Mouse (Mus musculus): ENCODE data around the gene Ptprr. TPM values are rescaled to one million over a fixed set of nuclear protein-coding genes. Genes with fewer than 3 reads are reported as not detected.

Gene Ptprr
- polyA plus RNA-seq, 1 experiment, result 0.35 TPM

DNA sequence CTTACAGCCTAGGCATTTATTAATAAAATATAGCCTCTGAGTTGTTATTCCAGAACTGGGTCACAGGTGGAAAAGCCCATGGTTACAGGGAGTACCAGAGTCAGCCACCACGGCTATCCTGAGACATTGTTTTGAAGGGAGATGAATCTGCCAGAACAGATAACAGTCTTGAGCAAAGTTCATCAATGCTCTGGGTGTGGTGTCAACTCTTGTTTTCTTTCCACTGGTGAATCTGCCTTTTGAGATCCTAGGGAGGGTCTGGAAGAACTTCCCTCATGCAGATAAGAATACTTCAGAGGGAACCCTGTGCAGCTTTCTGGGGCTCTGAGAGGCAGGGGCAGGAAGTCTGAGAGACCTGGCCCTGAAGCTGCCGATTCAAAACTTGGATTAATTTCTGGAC, 227.6 kb downstream of the Ptprr start:
- WGBS, result 90% methylated on average over 2 of the region's 2 CpGs
- no peaks in the 10 kb centered on the region for H3K36me3 ChIP-seq (ENCODE audit: control insufficient read depth, insufficient read depth, low read length)
- TF ChIP-seq POLR2A (IDR thresholded peaks at IDR 0.05; ENCODE audit: control insufficient read depth, extremely low read depth, insufficient read depth, low read length, poor library complexity) (no peak), CTCF (IDR thresholded peaks at IDR 0.05; ENCODE audit: borderline replicate concordance, control insufficient read depth, extremely low read depth, insufficient read depth, low read length, poor library complexity) (no peak)
- no peak for DNase-seq
- H3K4me3 ChIP-seq (ENCODE audit: control insufficient read depth, insufficient read depth, low read length), result no peak overlapping the region
- no peaks in the 10 kb centered on the region for H3K4me1 ChIP-seq (replicated peaks; ENCODE audit: control insufficient read depth, insufficient read depth, low read length)
- H3K27me3 ChIP-seq (ENCODE audit: control insufficient read depth, insufficient read depth, low read length), result no peaks in the 10 kb centered on the region
- no peak overlapping the region for H3K27ac ChIP-seq (ENCODE audit: control insufficient read depth, insufficient read depth, low read length)

DNA sequence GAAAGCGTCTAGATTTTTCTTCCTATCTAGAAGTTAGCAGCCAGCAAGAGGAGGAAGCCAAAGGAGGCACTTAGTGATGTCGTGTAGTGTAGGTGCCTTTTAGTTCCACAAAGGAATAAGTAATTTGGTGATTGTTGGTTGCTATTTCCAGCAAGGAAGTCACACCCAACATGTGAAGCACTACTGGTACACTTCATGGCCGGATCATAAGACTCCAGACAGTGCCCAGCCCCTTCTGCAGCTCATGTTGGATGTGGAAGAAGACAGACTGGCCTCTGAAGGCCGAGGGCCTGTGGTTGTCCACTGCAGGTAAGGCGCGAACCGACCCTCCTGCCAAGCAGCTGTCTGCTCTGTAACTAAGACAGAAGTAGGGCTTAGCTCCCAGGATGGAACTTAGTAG, 234.7 kb downstream of the Ptprr start:
- Histone ChIP-seq H3K27me3 (ENCODE audit: control insufficient read depth, insufficient read depth, low read length) (no peaks in the 10 kb centered on the region), H3K36me3 (ENCODE audit: control insufficient read depth, insufficient read depth, low read length) (no peaks in the 10 kb centered on the region), H3K27ac (ENCODE audit: control insufficient read depth, insufficient read depth, low read length) (no peak overlapping the region), H3K4me1 (replicated peaks; ENCODE audit: control insufficient read depth, insufficient read depth, low read length) (no peaks in the 10 kb centered on the region), H3K4me3 (ENCODE audit: control insufficient read depth, insufficient read depth, low read length) (no peak overlapping the region)
- TF ChIP-seq CTCF (IDR thresholded peaks at IDR 0.05; ENCODE audit: borderline replicate concordance, control insufficient read depth, extremely low read depth, insufficient read depth, low read length, poor library complexity), result no peak
- no peak for DNase-seq
- 86% methylated on average over 7 of the region's 7 CpGs for WGBS

DNA sequence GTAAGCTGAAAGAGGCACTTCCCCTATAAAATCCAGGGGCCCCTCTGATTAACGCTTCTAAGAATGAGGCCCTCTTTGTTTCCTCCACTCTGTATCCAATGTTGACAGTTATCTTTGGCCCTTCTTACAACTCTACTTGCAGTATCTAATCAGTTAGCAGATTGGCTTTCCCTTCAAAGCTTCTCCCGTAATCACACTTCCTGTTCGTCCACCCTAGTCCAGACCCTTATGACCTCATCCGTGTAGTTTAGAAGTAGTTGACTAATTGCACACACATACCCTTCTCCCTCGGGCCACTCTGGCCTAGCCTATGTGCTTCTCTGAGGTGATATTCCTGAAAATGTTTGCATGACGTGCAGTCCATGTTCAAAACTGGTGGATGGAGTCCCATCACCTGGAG, 236.0 kb downstream of the Ptprr start:
- TF ChIP-seq CTCF (IDR thresholded peaks at IDR 0.05; ENCODE audit: borderline replicate concordance, control insufficient read depth, extremely low read depth, insufficient read depth, low read length, poor library complexity) (no peak), POLR2A (IDR thresholded peaks at IDR 0.05; ENCODE audit: control insufficient read depth, extremely low read depth, insufficient read depth, low read length, poor library complexity) (no peak)
- H3K4me1 ChIP-seq (replicated peaks; ENCODE audit: control insufficient read depth, insufficient read depth, low read length), result no peaks in the 10 kb centered on the region
- H3K4me3 ChIP-seq (ENCODE audit: control insufficient read depth, insufficient read depth, low read length), result no peak overlapping the region
- no peaks in the 10 kb centered on the region for H3K27me3 ChIP-seq (ENCODE audit: control insufficient read depth, insufficient read depth, low read length)
- H3K27ac ChIP-seq (ENCODE audit: control insufficient read depth, insufficient read depth, low read length), result no peak overlapping the region
- no peaks in the 10 kb centered on the region for H3K36me3 ChIP-seq (ENCODE audit: control insufficient read depth, insufficient read depth, low read length)
- no peak for DNase-seq
- WGBS, result 89% methylated on average over 6 of the region's 6 CpGs

DNA sequence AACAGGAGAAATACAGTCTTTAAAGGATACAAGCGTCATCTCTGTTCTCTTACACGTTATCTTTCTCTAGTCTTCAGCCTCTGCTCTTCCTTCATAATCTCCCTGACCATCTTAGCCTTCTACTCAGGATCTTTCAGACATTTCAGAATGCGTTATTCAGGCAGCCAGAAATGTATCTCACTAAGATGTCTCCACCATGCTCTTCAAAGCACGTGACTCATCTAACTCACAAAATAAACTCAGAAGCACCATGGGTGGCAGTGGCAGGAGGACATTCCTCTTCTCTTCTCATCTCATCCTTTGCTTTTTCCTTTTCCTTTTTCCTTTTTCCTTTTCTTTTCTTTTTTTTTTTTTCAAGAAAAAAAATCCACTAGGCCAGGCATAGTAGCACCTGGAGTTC, 241.3 kb downstream of the Ptprr start:
- H3K27me3 ChIP-seq (ENCODE audit: control insufficient read depth, insufficient read depth, low read length), result no peaks in the 10 kb centered on the region
- no peaks in the 10 kb centered on the region for H3K4me1 ChIP-seq (replicated peaks; ENCODE audit: control insufficient read depth, insufficient read depth, low read length)
- TF ChIP-seq CTCF (IDR thresholded peaks at IDR 0.05; ENCODE audit: borderline replicate concordance, control insufficient read depth, extremely low read depth, insufficient read depth, low read length, poor library complexity) (no peak), POLR2A (IDR thresholded peaks at IDR 0.05; ENCODE audit: control insufficient read depth, extremely low read depth, insufficient read depth, low read length, poor library complexity) (no peak)
- no peak overlapping the region for H3K4me3 ChIP-seq (ENCODE audit: control insufficient read depth, insufficient read depth, low read length)
- WGBS, result 93% methylated on average over 4 of the region's 4 CpGs
- H3K27ac ChIP-seq (ENCODE audit: control insufficient read depth, insufficient read depth, low read length), result no peak overlapping the region
- DNase-seq, result no peak
- no peaks in the 10 kb centered on the region for H3K36me3 ChIP-seq (ENCODE audit: control insufficient read depth, insufficient read depth, low read length)

DNA sequence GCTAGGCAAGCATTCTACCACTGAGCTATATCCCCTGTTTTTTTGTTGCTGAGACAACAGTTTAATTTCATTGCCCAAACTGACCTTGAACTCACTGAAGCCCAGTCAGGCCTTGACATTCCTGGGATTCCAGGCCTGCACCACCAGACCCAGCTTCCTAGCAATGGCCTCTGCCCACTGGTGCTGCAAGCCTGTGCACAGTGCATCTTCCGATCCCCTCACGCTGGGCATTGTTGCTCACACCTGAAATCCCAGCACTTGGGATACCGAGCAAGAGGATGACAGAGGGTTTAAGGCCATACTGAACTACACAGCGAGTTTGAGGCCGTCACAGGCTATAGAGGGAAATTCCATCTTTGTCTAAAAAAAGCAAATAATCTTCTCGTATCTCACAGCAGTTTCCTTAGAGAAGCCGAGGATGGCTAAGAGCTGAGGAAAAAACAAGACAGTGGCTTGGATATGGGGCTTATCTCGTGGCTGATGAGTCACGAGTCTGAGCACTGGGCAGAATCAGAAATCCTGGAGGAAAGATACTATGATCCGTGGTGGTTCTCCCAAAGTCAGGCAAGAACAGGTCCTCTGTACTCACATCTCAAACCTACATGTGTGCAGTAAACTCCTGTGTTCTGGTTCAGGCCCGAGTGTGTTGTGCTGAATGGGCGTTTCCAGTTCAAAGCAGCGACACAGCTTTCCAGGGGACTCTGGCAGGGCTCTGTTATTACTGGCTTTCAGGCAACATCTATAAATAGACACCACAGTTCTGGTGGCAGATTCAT, 242.8 kb downstream of the Ptprr start:
- H3K36me3 ChIP-seq (ENCODE audit: control insufficient read depth, insufficient read depth, low read length), result no peaks in the 10 kb centered on the region
- 57% methylated on average over 13 of the region's 13 CpGs for WGBS
- H3K4me1 ChIP-seq (replicated peaks; ENCODE audit: control insufficient read depth, insufficient read depth, low read length), result no peaks in the 10 kb centered on the region
- no peak overlapping the region for H3K27ac ChIP-seq (ENCODE audit: control insufficient read depth, insufficient read depth, low read length)
- H3K4me3 ChIP-seq (ENCODE audit: control insufficient read depth, insufficient read depth, low read length), result no peak overlapping the region
- DNase-seq, result no peak
- H3K27me3 ChIP-seq (ENCODE audit: control insufficient read depth, insufficient read depth, low read length), result no peaks in the 10 kb centered on the region
- no peak for TF ChIP-seq POLR2A (IDR thresholded peaks at IDR 0.05; ENCODE audit: control insufficient read depth, extremely low read depth, insufficient read depth, low read length, poor library complexity)

DNA sequence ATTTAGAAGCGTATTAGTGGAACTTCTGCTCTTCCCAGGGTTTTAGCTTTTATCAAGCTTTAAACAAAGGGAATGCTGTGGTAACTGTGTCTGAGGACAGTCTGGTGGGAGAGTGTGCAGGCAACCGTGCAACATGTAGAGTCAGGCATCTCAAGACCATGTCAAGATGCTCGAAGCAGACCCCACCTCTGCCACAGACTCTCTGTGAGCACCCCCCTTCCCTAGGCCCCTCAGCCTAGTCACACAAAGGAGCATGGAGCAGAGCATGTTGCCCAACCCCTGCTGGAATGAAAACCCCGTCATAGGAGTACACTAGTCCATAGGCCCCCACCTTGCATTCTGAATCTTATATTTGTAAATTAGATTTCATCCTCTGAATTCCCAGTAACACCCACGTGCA, 243.5 kb downstream of the Ptprr start:
- DNase-seq, result no peak
- Histone ChIP-seq H3K27me3 (ENCODE audit: control insufficient read depth, insufficient read depth, low read length) (no peaks in the 10 kb centered on the region), H3K36me3 (ENCODE audit: control insufficient read depth, insufficient read depth, low read length) (no peaks in the 10 kb centered on the region), H3K4me3 (ENCODE audit: control insufficient read depth, insufficient read depth, low read length) (no peak overlapping the region), H3K4me1 (replicated peaks; ENCODE audit: control insufficient read depth, insufficient read depth, low read length) (no peaks in the 10 kb centered on the region), H3K27ac (ENCODE audit: control insufficient read depth, insufficient read depth, low read length) (no peak overlapping the region)
- TF ChIP-seq POLR2A (IDR thresholded peaks at IDR 0.05; ENCODE audit: control insufficient read depth, extremely low read depth, insufficient read depth, low read length, poor library complexity), result no peak
- no peak for TF ChIP-seq CTCF (IDR thresholded peaks at IDR 0.05; ENCODE audit: borderline replicate concordance, control insufficient read depth, extremely low read depth, insufficient read depth, low read length, poor library complexity)
- WGBS, result 75% methylated on average over 5 of the region's 5 CpGs

DNA sequence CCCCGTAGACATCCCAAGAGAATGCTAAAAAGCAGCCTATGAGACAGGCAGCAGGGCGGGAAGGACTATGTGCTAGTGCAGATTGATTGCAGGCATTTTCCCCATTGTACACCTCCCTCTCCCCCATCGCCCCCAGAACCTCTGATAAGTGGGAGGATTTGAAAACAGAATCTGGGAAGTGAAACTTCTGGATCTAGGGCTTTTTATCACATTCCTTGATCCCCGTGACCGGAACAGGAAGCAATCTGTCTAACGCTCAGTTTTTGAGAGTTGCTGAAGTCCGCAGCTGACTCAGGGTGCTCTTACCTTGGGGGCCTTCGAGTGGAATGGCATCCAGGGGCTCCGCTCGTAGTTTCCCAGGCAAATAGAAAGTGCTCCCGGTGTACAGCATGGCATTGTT, 246.5 kb downstream of the Ptprr start:
- H3K27ac ChIP-seq (ENCODE audit: control insufficient read depth, insufficient read depth, low read length), result no peak overlapping the region
- 87% methylated on average over 11 of the region's 11 CpGs for WGBS
- H3K36me3 ChIP-seq (ENCODE audit: control insufficient read depth, insufficient read depth, low read length), result no peaks in the 10 kb centered on the region
- DNase-seq, result no peak
- TF ChIP-seq CTCF (IDR thresholded peaks at IDR 0.05; ENCODE audit: borderline replicate concordance, control insufficient read depth, extremely low read depth, insufficient read depth, low read length, poor library complexity), result no peak
- no peak for TF ChIP-seq POLR2A (IDR thresholded peaks at IDR 0.05; ENCODE audit: control insufficient read depth, extremely low read depth, insufficient read depth, low read length, poor library complexity)
- no peaks in the 10 kb centered on the region for H3K27me3 ChIP-seq (ENCODE audit: control insufficient read depth, insufficient read depth, low read length)
- no peak overlapping the region for H3K4me3 ChIP-seq (ENCODE audit: control insufficient read depth, insufficient read depth, low read length)
- H3K4me1 ChIP-seq (replicated peaks; ENCODE audit: control insufficient read depth, insufficient read depth, low read length), result no peaks in the 10 kb centered on the region

Measured in thymus, adult 2 months (tissue).